Mouse (Mus musculus) retina, adult 2 months (tissue): ENCODE data around the gene Apod.
"Not testable (repeated sequence)": the region's sequence is repeated elsewhere in the genome, so short reads cannot be mapped to it uniquely, and the experiment has no call there.

Experiments used
- DNase-seq: peaks from one replicate; pipeline ENCODE4 v3.0.0-alpha.2; 2012; ENCODE audit warnings: low read depth, low spot score

The Apod gene

DNA sequence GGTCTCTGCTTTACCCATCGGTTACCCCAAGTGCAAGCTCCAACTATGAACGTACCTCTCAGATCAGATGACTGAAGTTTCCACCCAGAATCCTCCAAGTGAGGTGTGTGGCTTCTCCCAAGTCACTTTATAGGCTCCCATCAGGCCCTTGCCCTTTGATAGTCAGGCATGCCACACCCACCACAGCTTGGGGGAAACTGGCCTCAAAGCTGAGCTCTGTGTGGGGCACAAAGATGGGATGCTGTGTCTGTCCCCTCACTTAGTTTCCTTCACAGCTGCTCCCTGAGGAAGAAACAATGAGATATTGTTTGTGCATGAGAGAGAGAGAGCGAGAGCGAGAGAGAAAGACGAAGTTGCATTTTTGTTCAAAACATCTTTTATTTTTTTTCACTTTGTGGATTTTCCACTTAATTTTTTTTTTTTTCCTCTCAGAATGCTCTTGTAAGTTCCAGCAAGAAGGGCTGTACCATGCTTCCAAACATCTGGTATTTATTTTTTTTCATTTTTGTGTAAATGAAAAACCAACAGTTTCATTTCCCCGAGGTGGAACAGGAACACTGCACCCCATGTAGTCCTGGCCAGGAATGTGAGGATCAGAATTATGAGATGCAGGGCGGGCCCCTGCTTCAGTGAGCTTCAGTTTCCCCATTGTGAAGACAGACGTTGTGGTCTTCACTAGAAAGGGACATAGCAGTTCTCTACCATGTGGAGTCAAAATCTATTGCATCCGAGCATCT, at the start of gene Apod:
Gene Apod (minus strand): TSS at position 312 of the 737 bp plus-strand sequence.
- no peak for DNase-seq

DNA sequence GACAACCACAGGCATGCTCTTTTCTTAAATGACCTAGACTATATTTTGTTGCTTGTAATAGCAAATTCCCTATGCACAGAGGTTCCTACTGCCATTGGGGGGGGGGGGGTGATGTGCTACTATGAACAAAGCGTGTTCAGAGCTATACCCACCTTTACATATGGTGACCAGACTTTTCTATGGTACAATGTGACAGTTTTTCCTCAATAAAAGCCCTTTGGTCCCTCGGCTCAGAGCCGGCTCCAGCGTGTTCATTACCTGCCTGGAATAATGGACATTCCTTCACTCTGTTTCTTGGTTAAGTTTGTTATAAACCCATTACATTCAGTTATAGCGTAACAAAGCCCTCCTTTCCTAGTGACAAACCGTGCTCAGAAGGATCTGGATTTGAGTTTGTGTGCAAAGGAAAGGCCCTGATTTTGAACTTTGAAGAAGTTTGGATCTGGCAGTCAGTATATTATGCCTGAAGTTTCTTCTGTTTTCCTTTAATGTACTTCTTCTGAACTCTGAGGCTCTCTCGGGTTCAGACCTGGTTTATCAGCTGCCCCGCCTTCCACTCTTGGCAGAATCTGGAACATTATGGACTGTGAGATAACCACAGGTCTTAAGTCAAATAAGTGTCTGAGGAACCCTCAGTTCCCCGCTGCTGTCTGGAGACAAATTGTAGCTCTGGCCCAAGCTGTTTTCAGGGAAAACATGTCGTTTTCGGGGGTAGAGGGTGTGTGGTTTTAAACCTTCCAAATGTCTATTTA, 49.3 kb upstream of the Apod start:
- no peak for DNase-seq

DNA sequence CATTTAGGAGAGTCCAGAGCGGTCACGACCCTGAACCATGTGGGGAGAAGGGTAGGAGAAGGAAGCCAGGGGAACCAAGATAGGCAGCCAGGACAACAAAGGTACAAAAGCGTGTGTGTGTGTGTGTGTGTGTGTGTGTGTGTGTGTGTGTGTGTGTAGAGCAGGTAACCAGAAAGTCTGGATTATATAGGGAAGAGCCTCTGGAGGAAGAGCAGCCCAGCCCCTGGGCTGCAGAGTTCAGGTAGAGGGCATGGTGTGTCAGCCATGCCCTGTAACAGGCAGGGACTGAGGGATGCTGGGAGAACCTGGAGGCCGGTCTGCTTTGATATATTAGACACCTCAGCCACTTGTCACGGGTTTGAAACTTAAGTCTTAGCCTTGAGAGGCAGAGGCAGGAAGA, 44.9 kb upstream of the Apod start:
- no peak for DNase-seq

DNA sequence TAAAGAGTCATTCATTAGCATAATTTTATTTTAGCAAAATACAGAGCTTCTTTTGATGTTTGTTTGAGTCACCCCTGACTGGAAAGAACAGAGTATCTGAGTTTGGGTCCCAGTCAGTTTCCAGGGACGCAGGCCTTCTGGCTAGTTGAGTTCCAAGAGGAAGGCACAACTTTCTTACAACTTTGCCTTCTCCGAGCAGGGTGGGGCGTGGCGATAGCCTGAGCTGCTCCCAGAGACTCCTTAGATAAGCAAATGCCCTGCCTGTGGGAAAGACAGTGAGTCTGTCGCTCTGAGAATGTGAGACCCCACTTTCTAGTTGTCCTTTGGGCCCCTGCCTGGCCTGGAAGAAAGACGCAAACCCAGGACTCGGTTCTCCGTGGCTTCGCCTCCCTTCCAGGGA, 44.4 kb upstream of the Apod start:
- no peak for DNase-seq

DNA sequence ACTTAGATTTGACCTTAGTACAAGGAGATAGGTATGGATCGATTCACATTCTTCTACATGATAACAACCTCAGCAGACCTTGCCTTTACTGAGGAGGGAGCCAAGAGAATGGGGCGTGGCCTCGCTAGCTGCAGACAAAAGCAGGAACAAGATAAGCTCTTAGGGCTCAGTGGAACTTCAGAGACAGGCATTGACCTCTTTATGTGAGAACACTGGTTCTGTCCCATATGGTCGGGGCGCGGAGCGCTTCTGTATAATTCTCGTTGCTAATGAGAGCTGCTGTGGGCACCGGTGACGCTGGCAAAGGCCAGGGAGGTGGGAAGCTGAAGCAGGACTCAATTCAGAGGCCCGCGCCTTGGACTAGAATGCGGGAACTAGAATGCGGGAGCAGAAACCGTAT, 44.0 kb upstream of the Apod start:
- no peak for DNase-seq

DNA sequence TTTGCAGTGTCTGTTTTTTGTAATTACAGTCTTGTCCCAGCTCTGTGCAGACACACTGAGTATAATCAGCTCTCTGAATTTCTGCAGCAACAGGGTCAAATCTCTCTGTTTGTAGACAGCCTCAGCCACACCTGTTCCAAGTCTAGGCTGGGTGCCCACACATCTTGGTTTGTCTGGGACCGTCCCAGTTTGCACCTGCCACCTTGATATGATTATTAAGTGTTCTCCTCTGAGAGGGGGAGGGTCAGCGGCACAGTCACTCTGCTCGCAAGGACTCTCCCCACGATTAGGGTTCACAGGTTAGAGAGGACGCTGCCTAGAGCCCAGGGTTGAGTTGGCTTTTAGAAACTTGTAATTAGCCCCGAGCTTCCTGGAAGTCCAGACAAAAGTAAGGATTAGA, 41.3 kb upstream of the Apod start:
- no peak for DNase-seq

DNA sequence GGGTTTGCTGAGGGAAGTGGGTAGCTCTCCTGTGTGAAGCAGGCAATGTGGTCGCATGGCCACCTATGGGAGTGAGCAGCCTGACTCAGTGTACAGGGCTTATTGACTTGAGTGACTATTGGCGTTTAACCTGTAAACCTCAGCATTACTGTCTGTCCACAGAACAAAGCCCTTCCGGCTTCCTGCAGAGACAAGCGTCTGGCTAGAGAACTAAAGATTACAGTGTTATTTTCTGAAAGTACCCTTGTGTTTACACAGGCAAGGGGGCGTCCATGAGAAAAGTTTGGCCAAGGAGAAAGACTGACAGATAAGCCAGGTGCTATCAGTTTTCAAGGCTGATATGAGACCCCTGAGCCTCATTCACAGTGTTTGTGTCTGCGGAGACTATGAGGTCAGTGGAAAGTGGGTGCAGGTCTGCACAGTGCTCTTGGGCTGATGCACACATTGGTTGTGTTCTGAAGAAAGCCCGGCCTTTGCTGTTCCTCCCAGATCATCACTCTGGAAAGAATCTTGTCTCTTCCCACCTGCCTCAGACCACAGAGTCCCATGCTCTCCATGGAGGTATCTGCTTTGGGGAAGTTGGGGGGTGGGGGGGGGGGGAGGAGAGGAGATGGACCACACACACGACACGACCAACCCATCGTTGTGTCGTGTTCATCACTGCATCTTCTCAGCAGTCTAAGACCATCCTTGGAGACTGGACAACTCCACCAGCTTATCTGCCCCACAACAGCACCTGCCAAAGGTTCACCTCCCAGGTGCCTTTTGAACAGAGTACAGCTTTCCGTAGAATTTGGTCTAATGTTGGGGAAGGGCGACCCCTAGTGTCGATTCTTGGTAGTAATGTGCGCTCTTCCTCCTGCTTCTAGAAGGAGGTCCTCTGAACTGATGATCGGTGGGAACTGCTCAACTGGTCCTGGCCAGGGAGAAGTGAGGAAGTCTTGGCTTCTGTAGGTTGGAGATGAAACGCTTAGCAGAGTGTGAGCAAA, 40.0 kb upstream of the Apod start:
- DNase-seq = peak; percentile 61

DNA sequence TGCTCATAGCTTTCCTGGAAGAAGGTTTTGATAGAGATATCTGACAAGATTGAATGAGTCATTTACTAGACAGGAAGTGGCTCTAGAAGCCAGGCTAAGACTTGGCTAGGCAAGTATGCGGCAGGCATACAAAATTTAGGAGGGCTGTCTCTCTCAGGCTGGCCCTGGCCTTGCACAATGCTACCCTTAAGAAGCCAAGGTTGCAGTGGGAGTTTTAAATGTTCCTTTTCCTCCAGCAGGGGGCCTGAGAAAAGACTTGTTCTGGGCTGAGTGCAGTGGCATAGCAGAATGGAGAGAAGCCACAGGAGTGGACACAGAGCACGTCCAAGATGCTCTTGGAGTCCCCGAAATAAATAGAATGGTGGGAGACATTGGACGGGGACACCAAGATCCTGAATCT, 38.4 kb upstream of the Apod start:
- DNase-seq = no peak

DNA sequence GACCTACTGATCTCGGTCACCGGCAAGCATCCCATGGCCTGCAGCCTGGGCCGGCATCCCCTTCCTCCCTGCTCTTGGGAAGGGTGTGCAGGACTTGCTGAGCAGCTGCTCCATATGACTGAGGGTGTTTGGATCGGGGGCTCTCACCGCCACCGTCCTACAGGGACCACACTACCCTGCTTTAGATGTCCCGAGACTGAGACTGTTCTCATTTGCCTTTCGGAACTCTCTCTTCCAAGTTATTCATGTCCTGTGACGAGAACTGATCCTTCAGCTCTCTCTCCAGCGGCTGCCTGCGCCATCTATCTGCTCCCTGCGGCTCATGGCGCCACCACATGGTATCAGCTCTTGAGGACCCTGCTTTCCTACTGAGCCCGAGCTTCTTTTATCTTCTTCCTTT, 33.0 kb upstream of the Apod start:
- no peak for DNase-seq

DNA sequence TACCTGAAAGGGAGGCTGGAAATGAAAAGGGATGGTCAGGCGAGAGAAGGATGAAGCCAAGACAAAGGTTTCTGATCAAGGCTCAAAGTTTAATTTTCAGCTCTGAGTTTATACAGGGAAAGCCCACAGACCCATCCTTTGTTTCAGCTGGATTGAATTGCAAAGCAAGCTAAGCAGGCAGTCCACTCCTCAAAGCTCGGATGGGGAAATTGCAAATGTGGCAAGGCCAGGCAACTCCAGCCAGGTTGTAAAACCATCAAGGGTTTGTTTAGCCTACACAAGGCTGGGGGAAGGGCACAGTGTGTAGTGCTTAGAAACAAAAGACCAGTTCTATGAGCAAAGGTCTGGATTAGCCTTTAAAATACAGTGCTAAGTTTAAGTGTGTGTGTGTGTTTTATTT, 28.4 kb upstream of the Apod start:
- no peak for DNase-seq

DNA sequence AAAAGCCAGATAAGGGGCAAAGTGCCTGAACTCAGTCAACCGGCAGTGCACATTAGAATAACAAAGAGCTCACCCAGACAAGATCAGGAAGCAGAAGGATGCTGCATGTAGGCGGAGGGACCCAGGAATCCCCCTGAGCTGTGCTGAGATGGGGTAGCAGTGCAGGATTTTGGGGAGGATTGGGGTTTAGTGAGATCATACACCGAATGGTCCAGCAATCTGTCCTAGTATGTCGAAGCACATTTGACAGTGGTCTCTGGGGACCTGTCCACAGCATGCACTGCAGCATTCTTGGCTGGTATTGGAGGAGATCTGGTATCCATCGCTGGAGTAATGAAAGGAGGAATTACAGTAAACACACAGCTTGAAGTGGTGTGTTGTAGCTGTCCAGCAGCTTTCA, 27.9 kb upstream of the Apod start:
- DNase-seq = no peak

DNA sequence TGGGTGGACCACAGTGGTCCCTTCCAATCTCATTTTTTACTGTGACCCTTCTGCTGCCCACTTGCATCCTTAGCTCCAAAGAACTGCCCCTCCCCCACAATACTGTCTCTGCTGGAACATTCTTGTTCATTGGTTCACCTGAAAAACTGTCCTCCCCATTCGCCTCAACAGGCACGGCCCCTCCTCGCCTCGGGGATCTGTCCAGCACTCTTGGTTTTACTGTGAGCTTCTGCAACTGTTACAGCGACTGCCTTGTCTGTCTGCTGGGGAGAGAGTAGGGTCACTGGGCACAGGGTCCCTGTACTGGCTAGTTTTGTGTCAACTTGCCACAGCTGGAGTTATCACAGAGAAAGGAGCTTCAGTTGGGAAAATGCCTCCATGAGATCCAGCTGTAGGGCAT, 24.7 kb upstream of the Apod start:
- no peak for DNase-seq

DNA sequence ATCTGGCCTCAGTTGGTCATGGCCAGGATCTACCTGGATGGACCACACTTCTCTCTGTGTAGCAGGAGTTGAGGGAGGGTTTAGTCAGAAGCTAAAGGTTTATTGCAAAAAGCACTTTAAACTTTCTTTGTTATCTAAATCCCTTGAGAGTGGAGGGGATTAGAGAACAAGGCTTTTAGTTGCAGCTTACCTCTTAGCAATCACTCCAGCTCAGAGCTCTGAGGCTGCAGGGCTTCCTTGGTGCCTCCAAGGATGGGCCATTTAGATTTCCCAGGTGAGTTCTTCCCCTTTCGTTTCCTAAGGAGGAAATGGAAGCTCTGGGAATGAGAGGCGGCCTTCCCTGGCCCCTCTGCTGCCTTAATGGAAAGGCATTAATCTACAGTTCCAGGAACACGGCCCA, 23.3 kb upstream of the Apod start:
- no peak for DNase-seq

DNA sequence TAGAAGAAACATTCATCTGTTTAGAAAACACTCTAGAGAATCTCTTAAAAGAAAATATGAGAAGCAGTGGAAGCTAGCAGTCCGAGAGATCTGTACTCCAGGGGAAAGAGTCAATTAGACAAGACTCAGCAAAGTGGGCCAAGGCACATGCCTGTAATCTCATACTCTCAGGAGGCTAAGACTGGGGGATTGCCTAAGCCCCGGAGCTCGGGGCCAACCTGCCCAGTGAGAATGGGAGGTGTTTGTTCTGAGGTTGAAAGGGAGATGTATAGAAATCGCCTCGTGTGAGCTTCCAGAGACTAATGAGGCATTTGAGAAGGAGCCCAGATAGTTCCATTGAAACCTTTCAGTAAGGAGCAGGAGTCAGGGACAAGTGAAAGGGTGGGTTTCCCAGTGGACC, 20.2 kb upstream of the Apod start:
- no peak for DNase-seq

DNA sequence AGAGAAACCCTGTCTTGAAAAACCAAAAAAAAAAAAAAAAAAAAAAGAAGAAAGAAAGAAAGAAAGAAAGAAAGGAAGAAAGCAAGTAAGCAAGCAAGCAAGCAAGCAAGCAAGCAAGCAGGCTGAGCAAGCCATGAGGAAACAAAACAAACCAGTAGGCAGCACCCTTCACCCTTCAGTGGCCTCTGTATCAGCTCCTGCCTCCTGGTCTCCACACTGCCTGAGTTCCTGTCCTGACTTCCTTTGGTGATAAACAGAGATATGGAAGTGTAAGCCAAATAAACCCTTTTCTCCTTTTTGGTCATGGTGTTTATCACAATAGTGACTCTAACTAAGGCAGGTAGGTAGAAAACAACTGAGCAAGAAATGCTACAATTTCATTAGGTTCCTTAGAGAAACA, 18.0 kb upstream of the Apod start:
- no peak for DNase-seq

DNA sequence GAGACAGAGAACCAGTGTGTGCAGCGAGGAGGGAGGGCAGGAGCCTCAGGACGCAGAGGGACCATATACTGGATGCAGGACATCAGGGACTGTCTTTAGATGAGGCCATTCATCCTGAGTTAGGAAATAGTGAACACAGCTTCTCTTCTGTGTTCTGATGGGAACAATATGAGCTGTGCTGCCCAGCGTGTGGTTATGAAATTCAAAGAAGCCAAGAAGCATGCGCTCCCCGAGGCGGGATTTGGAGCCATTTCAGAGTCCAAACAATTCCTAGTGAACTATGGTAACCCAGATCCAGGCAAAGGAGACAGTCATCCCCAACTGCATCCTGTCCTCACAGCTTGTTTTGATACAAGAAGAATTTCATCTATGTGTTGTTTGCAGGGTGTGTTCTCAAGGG, 16.4 kb upstream of the Apod start:
- DNase-seq = not testable (repeated sequence)

DNA sequence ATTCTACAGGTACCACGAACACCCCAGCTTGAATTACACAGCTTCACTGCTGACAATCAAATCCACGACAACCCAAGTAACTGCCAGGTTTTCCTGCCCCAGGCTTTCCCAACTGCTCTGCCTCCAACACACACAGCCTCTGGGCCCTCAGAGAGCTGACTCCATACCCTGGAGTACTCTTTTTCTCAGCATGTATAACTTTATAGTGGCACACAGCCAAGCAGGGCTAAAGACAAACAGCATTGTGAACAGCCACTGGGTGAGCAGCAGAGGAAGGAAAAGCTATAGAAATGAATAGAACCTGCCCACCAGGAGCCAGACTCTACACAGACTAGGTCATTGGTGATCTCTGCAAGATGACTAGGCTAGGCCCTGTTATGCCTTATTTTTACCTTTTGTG, 15.1 kb upstream of the Apod start:
- no peak for DNase-seq

DNA sequence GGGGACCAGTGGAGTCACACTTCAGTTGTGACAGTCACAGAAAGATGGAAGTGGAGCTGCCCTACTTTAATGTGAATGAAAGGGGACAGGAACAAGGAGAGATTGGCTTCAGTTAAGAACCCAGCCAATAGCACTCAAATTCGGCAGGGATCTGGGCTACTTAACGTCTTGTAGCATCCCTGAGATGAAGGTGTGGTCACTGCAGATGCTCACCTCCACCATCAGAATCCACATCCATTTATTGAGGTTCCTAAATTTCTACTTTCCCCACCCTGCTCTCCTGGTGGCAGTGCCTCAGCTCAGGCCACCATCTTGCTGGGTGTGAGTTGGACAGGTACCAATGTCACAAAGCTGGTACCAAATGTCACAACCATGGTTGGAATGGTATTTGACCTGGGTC, 13.3 kb upstream of the Apod start:
- DNase-seq = no peak

DNA sequence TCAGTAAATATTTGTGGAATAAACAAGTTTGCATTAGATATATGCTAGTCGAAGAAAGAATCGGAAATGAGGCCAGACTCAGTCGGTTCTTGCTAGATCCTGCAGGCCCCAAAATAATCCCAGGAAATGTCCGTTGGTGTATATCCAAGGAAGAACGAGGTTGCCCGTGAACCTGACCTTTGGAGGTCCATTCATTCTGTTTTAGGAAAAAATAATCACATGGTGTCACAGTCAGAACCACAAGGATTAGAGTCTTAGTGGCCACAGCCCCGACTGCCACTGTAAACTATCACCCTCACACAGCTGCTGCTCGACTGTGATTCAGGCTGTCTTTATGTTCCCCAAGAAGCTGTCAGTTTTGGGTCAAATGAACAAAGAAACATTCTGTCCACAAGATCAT, 12.8 kb upstream of the Apod start:
- no peak for DNase-seq

DNA sequence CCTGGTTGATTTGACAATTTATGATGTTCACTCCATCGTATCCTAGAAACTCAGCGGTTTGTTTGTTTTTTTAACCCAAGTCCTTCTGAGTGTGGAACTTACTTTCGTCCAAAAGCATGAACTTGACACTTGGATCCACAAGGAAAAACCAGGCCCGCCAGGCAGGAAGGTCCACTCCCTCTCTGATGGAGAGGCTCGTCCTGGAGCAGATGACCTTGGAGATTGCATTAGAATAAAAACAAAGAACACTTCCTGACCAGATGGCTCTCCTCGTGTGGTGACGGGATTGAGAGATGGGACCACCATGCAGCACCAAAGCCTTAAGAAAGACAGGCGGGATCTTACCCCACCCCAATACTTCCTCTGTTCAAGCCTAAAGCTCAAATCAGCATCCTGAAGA, 12.1 kb upstream of the Apod start:
- DNase-seq = no peak

DNA sequence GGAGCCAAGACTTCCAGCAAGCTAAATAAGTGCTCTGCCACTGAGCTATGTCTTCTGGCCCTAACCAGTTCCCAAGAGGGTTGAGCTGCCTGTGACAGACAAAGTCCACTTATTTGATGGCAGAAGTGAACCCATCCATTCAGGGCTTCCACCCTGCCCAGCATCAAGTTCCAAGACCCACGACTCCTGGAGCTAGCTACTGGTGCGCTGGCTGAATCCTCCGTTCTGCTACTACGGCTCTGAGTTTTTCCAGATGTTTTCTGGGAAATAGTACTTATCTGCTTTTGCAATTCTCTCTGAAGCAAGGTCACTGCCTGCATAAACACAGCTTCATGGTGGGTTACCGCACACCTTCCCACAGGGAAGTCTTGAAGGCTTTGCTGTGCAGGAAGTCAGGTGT, 11.4 kb upstream of the Apod start:
- no peak for DNase-seq

DNA sequence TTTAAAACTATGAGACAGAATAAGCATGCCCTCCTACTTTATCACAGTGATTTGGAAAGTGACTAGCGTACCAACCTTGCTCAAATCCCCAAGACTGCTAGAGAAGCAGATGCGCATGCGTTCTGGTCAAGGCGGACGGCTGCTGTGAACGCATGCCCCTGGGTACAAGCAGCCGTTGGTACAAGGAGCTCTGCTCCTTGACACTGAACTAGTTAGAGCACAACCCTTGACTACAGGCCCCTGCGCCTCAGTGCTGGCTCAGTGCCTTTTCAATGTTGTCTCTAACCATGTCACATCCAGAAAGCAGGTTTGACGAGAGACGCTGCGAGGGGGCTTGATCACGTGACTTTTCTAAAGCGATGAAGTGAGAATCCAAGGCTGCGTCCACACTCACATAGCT, 10.5 kb upstream of the Apod start:
- DNase-seq = no peak
